Mouse (Mus musculus): ENCODE measurements around the gene Adh7.

The Adh7 gene

DNA sequence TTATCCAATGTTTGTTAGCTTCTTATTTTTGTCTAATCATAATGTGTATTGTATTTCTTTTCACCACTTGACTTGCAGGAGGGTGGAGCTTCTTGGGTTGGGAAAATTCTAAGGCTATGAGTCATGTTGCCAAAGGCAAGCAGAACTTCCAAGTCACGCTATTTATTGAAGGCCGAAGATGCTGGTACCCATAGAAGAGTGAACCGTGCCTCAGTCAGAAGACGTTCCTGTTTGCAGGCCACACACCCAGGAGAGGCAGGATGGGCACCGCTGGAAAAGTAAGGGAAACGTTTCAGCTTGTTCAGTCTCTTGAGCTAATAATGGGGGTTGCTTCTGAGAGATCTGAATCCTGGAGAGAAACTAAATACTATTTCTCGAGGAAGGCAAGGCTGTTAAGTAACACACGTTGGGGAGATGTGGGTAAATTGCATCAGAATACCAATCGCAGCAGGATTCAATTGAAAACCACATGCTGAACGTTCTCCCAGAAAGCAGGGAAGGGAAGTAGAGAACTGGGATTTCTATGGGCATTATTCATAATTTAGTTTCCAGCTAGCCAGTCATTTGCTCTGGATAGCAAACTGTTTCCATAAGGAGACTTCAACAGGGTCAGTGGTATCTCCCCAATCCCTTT is at the start of gene Adh7:
Adh7 (plus strand) TSS at position 130 of the 634 bp plus-strand sequence.
- no peak for DNase-seq

DNA sequence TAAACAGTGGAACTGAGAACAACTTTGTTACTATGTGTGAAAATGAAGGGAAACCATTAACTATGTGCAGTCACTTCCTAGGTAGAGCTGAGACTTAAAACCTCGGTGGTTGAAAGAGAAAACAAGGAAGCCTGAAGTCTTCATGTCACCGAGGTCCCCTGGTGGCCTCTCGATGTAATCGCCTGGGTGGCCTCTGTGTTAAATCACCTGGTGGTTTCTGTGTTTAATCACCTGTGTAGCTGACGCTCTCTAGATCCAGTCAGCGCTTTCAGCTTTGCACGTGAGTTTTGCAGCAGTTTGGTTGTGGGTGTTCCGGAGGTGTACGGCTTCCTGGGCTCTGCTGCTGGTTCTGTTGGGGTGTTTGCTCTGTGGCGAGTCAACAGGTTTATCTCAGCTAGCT is 44.3 kb upstream of the Adh7 start:
- no peak for DNase-seq

DNA sequence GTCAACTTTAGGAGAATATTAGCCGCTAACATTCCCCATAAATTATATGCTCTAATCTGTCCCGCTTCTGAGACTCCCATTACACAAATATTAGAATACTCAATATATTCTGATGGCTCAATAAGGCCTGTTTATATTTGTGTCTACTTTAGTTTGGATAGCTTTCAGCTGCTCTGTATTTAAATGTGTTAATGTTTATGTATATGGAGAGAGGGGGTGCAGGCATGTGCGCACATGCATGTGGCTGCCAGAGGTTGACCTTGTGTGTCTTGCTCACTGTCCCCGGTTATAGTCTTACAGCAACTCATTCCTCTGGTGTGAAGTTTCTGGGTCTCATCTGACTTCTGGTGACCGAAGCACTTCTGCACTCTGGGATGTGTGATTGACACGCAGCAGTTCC is 42.0 kb upstream of the Adh7 start:
- DNase-seq: no peak

DNA sequence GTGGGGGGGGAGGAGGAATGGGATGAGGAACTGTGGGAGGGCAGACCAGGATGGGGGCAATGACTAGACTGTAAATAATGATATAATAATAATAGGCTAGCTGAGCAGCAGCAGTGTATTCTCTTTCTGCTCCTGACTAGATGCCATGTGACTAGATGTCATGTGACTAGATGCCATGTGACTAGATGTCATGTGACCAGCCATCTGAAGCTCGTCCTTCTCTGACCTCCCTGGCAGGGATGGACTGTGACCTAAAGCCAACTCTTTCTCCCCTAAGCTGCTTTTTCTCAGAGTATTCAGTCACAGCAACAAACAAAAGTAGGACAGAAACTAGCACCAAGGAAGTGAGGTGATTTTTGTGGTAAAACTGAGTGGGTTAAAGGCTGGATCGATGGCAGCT is 35.5 kb upstream of the Adh7 start:
- DNase-seq: no peak

DNA sequence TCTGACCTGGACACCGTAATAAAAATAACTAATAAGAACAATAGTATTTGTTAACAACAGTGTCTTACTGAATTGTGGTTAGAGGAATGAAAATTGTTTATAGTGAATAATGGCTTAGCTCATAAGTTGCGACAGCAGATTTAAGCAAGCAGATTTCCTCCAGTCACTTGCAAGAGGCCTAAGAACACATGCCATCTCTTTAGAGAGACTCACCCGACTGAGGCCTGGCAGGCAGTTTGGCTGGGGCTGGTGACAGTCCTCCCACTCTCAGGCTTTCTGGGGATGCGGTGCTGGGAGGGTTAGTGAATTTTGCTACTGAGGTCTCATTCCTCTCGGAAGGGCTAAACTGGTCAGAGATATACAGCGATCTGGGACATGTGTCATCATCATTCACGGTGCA is 34.2 kb upstream of the Adh7 start:
- no peak for DNase-seq

DNA sequence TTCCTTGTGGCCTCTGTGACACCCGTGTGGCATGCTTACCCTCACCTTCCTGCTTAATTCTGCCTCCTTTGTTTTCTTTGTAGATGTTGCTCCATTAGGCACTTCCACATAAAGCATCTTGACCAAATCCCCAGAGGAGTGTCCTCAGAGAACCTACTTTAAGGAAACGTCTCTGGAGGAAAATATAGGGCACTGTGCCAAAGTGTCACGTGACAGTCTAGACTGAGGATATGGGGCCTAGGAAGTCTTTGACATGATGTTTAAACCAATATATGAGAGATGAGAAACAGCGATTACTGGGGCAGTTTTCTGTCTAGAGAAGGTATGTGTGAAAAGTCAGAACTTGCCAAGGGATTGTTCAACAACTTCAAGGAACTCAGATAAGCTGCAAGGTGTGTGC is 32.3 kb upstream of the Adh7 start:
- DNase-seq: no peak

DNA sequence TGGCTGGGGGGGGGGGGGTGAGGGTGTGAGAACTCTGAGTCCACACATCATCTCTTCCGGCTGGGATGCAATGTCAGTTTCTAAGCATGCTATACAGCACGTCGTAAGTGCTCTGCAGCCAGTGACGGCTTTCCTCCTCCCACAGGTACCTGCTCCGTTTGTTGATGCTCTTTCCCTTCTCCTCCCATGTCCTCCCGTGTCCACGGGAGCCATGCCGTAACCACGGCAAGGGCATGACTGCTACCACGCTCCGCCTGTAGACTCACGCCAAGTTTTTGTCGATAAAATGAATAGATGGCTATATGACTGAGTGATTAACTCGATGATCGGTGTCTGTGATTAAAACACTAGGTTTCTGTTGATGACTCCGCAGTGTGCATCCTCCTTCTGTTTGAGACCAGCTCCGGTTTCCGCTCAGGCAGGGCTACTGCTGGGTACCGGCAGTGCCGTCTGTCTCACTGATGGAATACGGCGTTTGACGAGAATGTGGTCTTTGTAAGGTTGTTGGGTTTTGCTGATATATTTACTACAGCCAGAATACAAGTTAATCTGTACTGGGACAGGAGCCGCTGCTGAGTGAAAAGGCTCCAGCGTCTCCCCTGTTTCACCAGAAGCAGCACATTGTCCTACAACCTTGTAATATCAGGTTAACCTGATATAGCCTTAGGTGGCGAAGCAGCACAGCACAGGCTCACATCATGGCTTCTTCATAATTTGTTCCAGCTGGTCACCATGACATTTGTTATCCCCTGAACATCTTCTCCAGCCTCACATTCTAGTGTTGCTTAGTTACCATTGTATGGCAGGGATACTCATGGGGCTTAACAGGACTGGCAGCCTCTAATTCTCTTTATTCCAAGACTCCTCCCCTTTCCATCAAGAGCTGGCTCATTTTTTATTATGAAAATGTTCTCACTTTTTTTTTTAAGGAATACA is 31.3 kb upstream of the Adh7 start:
- peak in 1 of 2 experiments; percentile 23 for DNase-seq

DNA sequence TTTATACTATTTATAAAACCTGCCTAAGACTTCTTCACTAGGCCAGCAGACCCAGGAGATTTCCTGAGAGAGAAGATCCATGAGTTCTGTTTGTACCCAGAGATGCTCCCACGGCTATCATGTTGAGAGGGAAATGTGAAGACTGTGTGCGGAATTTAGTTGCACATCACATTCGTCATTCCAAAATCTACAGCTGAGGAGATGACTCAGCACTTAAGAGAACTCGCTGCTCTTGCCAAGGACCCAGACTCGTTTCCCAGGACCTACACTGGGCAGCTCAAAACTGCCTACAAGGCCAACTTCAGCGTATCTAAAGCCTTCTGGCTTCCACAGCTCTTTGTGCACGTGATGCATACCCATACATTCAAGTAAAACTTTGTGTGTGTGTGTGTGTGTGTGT is 25.3 kb upstream of the Adh7 start:
- DNase-seq: no peak

DNA sequence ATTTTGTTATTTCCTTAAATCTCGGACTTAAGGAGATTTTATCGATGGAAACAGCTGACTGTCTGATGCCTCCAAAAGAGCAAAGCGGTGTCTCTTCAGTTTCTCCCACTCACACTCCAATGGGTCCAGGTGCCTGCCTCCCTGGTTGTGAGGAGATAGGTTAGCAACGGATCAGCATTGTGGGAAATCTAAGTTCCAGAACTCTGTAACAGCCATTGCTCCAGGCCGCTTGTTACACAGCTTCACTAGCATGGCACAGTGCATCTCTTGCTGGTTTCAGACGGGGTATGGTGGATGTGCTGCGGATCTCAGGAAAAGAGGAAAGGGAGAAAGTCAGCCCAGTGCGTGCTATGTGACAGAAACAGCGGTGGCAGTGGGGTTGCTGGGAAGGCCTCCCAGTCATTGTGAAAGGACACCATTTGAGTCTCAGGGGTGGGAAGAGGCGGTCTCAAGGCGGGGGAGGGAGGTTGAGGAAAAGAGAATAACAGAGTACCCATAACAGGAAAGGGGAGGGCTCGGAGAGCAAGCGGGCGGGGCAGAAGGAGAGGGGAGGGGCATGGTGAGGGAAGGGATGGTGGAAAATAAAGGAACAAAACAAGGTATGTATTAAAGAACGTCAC is 23.8 kb upstream of the Adh7 start, which contains the start of gene 4930579F01Rik:
4930579F01Rik (minus strand) TSS at position 143 of the 620 bp plus-strand sequence.
- no peak for DNase-seq

DNA sequence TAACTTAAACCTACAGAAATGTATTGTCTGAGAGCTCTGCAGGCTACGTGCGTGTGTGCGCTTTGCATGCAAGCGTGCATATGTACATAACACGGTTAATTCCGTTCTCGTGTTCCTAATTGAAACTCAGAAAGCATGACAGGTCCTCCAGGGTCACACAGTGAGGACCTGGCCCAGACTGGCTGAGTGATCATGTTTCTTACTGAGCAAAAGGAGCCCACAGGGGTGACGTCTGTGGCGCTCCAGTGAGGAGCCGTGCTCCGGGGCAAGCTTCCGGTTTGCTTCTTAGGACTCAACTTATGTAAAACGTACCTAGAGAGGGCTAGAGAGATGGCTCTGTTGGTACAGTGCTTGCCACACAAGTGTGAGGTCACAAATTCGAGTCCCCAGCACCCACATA is 20.5 kb upstream of the Adh7 start:
- no peak for DNase-seq

DNA sequence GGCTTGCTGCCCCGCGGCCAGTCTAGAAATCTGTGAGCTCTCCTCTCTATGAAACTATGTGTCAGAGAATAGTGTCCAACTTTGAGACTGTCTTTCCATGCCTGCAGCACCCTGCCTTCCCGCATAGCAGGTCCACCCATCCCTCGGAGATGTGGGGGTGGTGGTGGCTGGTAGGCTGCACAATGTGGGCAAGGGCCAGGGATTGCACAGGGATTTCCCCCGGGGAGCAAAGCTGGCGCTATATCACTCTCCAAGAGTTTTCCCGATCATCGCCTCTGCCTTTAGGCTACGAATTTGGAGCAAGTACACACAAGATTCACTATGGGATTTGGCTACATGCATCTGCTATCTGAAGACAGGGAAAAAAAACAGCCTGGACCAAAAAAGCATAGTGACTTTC is 20.0 kb upstream of the Adh7 start:
- DNase-seq: no peak

DNA sequence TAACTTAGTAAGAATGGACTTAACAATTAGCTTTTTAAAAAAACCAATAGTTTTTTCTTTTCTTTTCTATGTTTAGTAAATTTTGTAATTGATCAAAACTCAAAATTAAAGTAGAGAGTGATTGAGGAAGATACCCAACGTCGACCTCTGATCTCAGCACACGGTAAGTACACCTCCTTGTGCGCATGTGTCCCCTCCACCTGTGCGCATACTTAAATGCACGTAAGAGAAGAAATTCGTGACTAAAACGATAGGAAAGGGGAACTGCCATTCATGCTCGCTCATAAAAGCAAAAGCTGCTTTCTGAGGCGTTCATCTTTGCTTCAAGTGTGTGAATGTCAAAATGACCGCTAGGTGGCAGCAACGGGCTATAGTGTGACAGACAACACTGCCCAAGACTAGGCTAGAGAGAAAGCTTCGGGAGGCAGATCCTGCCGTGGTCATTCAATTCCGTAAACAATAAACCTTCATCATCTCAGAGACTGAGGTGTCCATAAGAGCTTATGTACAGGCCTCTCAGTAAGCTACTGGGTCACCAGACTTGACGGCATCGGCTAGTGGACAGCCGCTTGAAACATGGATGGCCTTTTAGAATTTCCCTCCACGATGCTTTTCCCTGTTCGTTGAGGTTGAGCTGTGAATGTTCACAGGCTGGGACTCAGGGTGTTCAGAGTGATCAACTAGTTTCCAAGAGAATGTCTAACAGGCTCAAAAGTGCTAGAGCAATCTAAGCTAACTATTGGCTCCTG is 19.4 kb upstream of the Adh7 start:
- DNase-seq: peak; percentile 88 to 93

DNA sequence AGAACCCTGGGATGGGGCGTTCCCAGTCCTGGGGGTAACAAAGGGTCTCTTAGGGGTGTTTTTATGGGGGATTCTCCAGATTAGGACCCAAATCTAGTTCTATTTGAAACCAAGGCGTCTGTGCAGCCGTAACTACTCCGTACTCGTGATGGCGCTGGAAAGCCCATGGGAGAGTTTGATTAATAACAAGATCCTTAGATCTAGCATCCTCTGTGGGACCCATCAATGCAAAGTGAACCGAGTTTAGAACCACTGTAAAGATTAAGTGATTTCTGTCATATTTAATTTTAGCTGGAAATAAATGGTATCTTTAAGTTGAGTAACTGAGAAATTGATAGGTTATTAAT is 18.9 kb upstream of the Adh7 start:
- no peak for DNase-seq

DNA sequence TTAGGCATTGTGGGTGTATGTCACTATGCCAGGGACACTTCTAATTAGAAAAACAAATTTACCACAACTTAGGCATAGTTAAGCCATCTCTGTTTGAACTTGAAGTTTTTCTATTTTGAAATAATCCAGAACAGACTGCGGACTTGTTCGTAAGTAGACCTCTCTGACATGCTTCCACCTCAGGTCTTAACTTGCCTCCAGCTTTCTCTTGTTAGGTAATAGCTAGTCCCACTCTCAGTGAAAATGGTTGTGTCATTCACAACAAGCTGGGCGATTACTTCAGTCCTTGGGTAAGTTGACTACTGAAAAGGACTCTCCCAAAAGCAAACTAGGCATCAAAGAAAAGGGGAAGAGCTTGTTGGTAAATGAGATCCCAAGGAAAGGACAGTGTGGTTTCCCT is 8.7 kb upstream of the Adh7 start:
- no peak for DNase-seq

DNA sequence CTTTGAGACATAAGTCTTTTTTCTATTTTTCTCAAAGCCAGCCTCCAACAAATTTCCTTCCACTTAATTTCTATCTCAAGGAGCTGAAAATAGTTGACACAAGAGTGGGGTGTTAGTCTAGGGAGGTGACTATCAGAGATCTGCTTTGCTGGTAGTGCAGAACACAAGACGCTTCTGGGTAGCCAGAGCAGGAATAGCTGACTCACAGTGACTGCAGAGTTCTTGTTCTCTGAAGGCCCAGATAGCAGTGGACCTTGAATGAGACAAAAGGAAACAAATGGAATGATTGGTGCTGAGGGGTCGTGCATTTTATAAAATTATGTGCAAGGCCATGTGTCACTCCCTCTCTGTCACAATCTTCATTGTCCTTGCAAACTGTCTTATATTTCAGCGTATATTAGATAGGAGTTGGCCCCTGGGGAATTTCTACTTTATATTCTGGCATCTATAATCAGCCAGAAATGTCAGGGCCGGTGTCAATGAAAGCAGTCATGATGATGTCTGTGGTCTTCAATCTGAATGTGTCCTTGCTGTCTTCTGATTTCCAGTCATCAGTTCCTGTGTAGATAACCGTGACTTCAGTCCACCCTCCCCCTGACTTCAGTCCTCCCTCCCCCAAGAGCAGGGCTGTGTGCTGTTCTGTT is 7.0 kb upstream of the Adh7 start:
- no peak for DNase-seq

DNA sequence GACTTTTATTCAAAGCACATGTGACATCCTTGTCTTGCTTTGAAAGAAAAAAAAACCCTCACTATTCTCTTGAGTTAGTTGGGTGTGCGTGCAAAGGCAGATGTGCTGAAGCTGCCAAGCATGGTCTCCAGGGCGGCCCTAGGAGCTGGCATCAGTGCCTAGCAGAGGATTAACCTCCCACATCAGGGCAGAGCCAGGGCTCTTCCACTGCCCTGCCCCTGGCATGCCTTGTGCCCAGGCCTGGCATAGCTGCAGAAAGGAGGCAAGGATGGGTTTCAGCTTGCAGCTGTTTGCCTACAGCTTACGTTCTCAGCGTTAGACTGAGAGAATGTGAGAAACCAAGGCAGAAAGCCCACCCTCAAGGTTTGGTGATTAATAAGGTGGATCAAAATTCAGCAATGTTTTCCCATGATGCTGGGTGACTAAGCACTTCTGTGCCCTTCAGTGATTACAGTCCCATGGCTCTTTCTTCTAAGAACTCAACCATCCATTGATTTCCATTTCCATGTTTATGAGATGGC is 5.1 kb upstream of the Adh7 start:
- DNase-seq: no peak

DNA sequence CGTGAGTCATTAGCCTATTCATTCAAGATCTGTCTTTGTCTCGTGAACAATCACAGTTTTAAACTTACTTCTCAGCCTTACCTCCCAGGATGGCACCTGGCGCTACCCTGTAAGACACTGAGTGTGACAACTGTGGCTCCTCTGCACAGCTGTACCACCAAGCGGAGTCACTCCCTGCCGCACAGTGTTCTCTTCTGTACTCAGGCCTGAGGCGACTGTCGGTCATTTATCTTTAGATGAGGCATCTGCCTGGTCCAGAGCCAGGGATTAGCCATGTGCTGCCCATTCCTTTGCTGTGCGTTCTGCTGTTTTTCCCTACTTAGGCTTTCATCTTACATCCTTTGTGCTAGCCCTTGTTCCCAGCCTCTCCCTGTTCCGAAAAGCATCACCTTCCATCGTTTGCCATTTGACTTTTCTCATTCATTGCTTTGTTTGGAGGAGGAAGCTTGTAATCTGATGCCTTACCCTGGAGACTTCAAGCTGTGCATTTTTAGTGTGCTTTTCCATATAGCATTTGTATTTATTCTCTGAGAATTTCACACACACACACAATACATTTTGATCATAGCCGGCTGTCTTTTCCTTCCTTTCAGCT is 2.1 kb upstream of the Adh7 start:
- DNase-seq: no peak

DNA sequence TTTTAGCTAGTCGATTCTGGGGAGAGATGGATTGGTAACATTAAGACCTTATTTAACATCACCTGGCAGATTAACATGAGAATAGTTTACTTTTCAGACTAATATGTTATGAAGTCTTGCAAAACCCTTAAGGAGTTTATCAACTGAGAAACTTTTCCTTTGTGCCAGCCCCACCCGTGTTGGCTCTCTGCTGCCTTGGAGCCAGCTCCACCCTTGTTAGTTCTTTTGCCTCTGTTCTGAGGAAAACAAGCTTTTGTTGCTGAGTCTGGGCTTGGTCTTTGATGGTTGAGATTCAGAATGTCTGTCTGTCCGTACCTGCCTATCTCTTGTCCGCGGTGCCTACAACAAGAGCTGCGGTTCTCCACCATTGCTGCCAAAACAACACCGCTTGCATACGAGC is 1.5 kb upstream of the Adh7 start:
- no peak for DNase-seq

DNA sequence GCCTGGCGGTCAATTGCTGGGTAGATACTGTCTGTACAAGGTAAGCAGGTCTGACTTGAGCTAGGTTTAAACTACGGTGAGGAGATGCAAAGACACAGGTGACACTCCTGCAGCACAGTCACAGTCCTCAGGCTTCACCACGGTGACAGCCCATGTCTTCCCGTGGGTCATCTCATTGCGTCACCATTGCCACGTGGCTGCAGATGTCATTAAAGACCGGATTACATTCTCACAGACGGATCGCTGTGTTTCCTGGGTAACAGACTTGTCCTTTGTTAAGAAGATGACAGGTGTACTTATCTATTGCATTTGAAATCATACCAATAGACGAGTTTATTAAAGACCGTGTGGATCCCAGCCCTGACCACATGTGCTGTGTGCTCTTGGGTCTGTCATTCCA is 3.6 kb downstream of the Adh7 start:
- DNase-seq: no peak

DNA sequence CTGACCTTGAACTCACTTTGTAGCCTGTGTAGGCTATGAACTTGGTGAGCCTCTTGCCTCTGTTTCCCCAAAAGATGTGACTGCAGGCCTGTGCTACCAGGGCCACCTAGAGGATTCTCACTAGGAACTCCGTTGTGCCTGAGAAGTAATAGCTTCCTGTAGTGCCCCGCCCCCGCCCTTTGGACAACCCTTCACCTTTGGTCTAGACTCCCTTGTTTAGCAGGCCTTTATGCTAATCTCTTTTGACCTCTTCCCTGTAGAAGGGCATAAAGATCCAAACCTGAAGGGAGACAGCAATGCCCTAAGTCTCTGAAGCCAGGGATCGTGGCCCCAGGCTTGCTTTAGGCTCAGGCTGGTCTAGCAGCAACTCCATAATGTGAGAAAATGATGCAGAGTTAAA is 5.0 kb downstream of the Adh7 start:
- no peak for DNase-seq

DNA sequence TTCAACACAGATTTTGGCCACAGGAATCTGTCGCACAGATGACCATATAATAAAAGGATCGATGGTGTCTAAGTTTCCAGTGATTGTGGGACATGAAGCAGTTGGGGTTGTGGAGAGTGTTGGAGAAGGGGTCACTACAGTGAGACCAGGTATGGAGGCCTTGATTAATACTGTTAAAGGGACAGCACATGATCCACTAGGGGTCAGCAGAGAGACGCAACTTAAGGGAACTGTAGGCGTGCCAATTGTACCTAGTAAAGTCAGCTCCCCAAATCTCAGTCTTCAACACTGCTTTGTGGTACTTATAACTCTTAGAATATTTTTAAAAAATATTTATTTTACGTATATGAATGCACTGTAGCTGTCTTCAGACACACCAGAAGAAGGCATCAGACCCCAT is 5.4 kb downstream of the Adh7 start:
- peak; percentile 41 to 78 for DNase-seq

DNA sequence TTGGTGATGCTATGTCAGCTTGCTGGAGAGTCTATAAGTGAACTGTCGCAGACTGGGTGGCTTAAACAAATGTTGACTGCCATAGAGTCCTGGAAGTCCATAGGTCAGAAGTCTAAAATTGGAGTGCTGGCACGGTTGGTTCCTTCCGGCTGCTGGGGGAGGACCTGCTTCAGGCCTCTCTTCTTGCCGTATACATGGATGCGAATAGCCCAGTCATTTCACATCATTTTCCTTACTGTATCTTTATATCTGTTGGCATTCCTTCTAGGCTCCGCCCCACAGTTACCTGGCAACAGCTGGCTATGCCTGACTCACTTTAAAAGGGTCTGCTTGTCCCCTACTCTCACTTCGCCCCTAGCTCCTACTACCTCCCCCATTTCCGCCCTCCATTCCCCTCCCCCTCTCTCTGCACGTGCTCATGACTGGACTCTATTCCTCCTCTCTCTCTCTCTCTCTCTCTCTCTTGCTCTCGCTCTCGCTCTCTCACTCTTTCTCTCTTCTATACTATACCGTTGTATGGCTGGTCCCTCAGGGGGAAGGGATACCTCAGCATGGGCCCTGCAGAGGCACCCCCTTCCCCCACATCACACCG is 6.9 kb downstream of the Adh7 start:
- DNase-seq: no peak

Data from cerebellum, postnatal 25 days (tissue).